Mouse (Mus musculus): Measurements from ENCODE around the gene Spem1.

The Spem1 gene

GRCm38 (mm10) chr11:69836703-69837576, 15.0 kb upstream of the Spem1 start:
- no peak for DNase-seq (ENCODE audit: extremely low read depth, insufficient read length, low spot score)

DNA sequence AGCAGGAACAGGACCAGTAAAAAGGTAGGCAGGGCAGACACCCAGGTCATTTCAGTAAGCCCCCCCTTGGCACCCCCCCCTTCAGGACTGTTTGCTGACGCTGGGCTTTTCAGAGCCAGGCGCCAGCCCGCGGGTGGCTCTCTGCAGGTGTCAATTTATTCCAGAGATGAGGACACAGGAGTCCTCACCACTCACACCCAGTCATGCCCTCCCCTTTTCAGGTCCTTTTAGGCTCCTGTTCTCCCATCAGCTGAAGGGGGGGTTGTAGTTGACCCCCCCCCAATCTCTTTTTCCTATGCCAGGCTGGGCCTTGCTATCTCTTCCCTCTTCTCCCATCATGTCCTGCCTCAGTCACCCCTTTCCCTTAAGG, 14.0 kb upstream of the Spem1 start:
- DNase-seq (ENCODE audit: extremely low read depth, insufficient read length, low spot score) = no peak

- DNase-seq (ENCODE audit: extremely low read depth, insufficient read length, low spot score) = no peak
Measured at GRCm38 (mm10) chr11:69835326-69835965, 13.5 kb upstream of the Spem1 start.

GRCm38 (mm10) chr11:69834001-69834549, 12.1 kb upstream of the Spem1 start:
- DNase-seq (ENCODE audit: extremely low read depth, insufficient read length, low spot score) = no peak

DNA sequence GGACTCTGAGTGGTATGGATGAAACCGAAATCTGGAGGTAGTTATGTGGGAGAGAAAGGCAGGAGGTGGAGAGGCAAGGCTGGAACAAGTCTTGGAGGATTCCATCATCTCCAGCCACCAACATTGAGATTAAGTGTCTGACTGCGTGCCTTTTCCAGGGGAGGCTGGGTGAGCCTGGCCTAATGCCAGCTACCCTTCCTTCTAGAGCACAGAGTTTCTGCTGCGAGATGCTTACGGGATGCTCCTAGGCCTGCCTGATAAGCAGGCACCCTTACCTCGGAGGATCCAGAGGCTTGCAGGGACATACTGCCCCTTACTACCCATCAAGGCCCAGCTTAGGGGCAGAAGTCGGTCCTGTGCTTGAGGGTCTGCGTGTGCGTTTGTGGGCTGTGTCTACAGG, 11.6 kb upstream of the Spem1 start:
- DNase-seq (ENCODE audit: extremely low read depth, insufficient read length, low spot score) = no peak

GRCm38 (mm10) chr11:69828832-69829231, 6.9 kb upstream of the Spem1 start:
- DNase-seq (ENCODE audit: extremely low read depth, insufficient read length, low spot score) = no peak

- DNase-seq (ENCODE audit: extremely low read depth, insufficient read length, low spot score) = no peak
Measured at GRCm38 (mm10) chr11:69823456-69823855, 1.5 kb upstream of the Spem1 start.

- DNase-seq (ENCODE audit: extremely low read depth, insufficient read length, low spot score) = peak; percentile 48
Measured at GRCm38 (mm10) chr11:69818871-69819270, 3.1 kb downstream of the Spem1 start.

GRCm38 (mm10) chr11:69818365-69818764, 3.6 kb downstream of the Spem1 start, which contains the start of gene Spem2:
Spem2 (minus strand) TSS chr11:69818465.
- no peak for DNase-seq (ENCODE audit: extremely low read depth, insufficient read length, low spot score)

GRCm38 (mm10) chr11:69816520-69816919, 5.5 kb downstream of the Spem1 start:
- DNase-seq (ENCODE audit: extremely low read depth, insufficient read length, low spot score) = no peak

GRCm38 (mm10) chr11:69815155-69815554, 6.8 kb downstream of the Spem1 start, which contains the start of gene Gm39566:
Gm39566 (minus strand) TSS chr11:69815298.
- DNase-seq (ENCODE audit: extremely low read depth, insufficient read length, low spot score) = no peak

- no peak for DNase-seq (ENCODE audit: extremely low read depth, insufficient read length, low spot score)
Measured at GRCm38 (mm10) chr11:69810280-69810679, 11.7 kb downstream of the Spem1 start.

- no peak for DNase-seq (ENCODE audit: extremely low read depth, insufficient read length, low spot score)
Measured at GRCm38 (mm10) chr11:69807641-69808040, 14.3 kb downstream of the Spem1 start.

GRCm38 (mm10) chr11:69806378-69806777, 15.6 kb downstream of the Spem1 start:
- DNase-seq (ENCODE audit: extremely low read depth, insufficient read length, low spot score) = no peak

- DNase-seq (ENCODE audit: extremely low read depth, insufficient read length, low spot score) = no peak
Measured at GRCm38 (mm10) chr11:69804972-69805909, 16.7 kb downstream of the Spem1 start, which contains the start of gene Tmem102. Tmem102 (minus strand) TSS chr11:69805624.

- DNase-seq (ENCODE audit: extremely low read depth, insufficient read length, low spot score) = no peak
Measured at GRCm38 (mm10) chr11:69804652-69804940, 17.4 kb downstream of the Spem1 start.

DNA sequence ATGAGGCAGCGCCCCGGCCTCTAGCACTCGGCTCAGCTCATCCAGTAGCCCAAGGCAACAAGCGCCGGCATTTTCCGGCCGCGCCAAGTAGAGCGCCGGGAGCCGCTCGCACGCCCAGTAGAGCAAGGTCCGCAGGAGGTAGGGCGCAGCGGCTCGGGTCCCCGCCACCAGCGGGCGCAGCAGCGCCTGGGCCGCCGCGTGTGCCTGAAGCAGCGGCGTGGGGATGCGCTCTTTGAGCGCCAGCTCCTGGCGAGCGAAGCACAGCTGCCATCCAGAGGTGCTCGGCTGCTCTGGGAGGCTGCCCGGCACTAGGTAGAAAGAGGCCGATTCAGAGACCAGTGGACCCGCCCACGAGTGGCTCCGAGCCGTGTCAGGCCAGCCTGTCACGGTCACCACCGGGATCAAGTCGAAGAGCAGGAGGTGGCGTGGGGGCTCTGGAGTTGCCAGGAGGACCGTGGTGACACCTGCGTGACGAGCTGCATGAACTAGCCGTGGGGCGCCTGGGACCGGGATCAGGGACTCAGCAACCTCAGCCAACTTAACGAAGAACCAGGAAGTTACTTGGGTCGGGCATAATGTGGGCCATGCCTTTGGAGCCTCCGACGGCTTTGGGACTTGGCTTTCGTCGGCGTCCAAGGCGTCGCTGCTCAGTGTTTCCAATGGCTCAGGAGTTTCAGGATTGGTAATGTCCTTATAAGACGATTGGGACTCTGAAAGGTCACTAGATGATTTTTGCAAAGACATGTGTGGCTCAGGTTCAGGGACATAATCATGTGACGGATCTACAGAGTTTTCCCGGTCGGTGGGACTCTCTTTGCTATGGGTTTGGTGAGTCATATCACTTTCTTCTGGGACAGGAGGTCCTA, 18.0 kb downstream of the Spem1 start:
- peak; percentile 74 for DNase-seq (ENCODE audit: extremely low read depth, insufficient read length, low spot score)

- no peak for DNase-seq (ENCODE audit: extremely low read depth, insufficient read length, low spot score)
Measured at GRCm38 (mm10) chr11:69803328-69803727, 18.7 kb downstream of the Spem1 start.

- DNase-seq (ENCODE audit: extremely low read depth, insufficient read length, low spot score) = no peak
Measured at GRCm38 (mm10) chr11:69802648-69803105, 19.3 kb downstream of the Spem1 start.
